Mouse (Mus musculus): ENCODE data around the gene Rangrf. TPM values are rescaled to one million over a fixed set of nuclear protein-coding genes. Genes with fewer than 3 reads are reported as not detected.
"Not testable (repeated sequence)": the region's sequence is repeated elsewhere in the genome, so short reads cannot be mapped to it uniquely, and the experiment has no call there.

Gene Rangrf
- total RNA-seq, 1 experiment from 2014 or later: 2.4 TPM

DNA sequence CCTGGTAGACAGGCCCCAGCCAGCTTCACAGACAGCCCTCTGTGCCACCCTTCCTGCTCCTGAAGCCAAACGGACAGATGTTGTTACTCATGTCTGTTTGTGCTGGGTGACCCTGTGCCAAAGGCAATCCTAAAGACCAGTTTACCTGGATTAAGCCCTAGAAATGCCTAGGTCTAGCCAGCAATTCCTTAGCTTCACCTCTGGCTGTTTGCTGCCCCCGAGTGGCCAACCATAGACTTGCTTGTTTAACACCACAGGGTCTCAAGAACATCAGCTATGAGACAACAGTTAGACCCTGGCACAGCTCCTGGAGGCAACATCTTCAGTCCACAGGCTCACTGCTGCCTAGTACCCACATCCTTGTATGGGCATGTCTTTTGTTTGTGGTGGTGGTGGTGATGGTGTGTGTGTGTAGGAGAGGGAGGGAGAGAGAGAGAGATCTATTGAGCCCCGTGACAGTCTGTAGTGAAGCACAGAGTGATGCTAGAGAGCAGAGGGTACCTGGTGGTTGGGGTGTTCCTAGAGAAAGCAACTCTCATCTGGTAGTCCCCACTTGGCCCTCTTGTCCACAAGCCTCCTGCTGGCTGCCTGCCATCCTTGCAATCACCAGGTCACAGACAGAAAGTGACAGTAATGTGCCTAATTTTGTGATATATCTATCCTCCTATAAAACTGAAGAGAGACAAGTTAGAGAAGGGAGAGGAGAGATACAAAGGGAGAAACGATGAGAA is 7.8 kb upstream of the Rangrf start:
- peak; percentile 71 for ATAC-seq (ENCODE audit: extremely low read depth, insufficient number of reproducible peaks, low FRiP score, poor library complexity, severe bottlenecking)

GRCm38 (mm10) chr11:68980919-68981318 is 5.9 kb upstream of the Rangrf start:
- ATAC-seq (ENCODE audit: extremely low read depth, insufficient number of reproducible peaks, low FRiP score, poor library complexity, severe bottlenecking): no peak

GRCm38 (mm10) chr11:68979320-68979733 is 4.3 kb upstream of the Rangrf start:
- no peak for ATAC-seq (ENCODE audit: extremely low read depth, insufficient number of reproducible peaks, low FRiP score, poor library complexity, severe bottlenecking)

GRCm38 (mm10) chr11:68975601-68976000 is 616 bp upstream of the Rangrf start:
- ATAC-seq (ENCODE audit: extremely low read depth, insufficient number of reproducible peaks, low FRiP score, poor library complexity, severe bottlenecking): no peak

DNA sequence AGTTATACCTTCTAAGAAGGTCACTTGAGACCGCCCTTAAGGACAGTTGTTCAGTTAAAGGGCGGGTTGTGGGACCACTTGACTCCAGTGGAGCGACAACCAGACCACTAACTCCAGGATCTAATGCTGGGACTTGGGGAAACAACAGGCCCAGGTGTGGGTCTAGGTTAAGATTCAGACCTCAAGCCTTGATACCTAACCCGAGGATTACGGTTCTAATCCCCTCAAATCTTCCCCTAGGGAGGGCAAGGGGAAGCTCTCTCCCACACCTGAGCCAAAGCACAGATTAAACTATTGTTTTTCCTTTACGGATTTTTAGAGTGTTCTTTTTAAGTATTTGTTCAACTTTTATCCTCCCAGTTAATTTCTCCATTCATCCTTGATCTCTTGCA is 930 bp downstream of the Rangrf start:
- ATAC-seq (ENCODE audit: extremely low read depth, insufficient number of reproducible peaks, low FRiP score, poor library complexity, severe bottlenecking): no peak

DNA sequence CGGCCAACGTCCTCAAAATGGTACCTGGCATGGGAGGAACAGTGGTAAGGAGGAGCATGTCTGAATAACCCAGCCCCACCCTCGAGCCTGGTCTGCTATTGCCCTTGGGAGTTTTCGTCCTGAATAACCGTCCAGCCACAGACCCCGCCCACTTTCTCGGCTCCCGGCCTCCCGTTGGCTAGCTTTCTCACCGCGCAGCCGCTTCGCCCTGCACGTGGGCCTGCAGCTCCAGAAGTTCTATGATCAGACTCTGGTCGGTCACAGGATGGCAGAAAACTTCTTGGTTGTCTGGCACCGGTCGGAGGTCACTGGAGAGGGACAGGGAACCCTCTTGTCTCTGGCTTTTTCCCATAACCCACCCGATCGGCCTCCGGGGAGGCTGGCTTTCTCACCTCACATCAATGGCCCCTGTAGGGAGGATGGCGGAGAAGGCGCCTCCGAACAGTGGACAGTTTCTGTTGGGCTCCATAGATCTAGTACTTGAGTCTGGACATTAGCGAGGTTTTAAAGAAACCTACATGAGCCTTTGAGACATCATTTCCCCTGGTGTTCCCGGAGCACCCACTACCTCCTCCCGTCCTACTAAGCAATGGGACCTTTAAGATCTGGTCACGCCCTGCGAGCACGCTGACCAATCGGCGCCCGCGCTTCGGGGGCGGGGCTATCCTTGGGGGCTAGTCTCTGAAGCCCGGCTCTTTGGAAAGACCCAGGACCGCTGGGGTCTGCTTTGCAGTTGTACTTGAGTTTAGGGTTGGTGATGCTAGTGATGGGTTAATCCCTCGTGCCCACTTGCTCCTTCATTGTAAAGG is 1.5 kb downstream of the Rangrf start:
- peak; percentile 26 for ATAC-seq (ENCODE audit: extremely low read depth, insufficient number of reproducible peaks, low FRiP score, poor library complexity, severe bottlenecking)

DNA sequence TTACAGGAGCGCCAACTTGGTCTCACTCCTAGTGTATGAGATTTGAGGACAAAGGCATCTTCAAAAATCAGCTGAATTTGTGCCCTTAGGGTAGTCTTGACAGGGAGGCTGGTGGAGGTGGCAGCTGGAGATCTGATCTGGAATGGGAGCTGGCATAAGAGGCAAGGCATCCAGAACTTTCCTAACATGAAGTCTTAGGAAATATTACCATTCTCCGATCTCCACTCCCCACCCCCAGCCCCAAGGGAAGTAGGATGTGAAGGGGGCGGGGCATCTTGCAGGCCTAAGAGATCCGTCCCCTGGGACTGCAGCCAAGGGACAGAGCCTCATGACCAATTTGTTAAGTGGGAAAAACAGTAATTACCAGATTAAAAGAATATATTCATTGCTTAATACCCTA is 4.8 kb downstream of the Rangrf start:
- no peak for ATAC-seq (ENCODE audit: extremely low read depth, insufficient number of reproducible peaks, low FRiP score, poor library complexity, severe bottlenecking)

DNA sequence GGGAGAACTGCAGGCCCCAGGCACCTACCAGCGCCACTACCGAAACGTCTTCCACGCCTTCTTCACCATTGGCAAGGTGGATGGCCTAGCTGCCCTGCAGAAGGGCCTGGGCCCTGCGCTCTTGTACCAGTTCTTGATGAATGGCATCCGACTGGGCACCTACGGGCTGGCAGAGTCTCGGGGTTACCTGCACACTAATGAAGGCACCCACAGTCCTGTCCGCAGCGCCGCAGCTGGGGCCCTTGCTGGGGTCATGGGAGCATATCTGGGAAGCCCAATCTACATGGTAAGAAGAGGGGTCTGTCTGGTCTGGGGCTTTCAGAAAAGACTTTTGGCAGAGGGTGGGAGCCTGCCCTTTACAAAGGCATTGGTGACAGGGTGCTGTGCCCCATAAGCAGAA is 6.2 kb downstream of the Rangrf start:
- no peak for ATAC-seq (ENCODE audit: extremely low read depth, insufficient number of reproducible peaks, low FRiP score, poor library complexity, severe bottlenecking)

DNA sequence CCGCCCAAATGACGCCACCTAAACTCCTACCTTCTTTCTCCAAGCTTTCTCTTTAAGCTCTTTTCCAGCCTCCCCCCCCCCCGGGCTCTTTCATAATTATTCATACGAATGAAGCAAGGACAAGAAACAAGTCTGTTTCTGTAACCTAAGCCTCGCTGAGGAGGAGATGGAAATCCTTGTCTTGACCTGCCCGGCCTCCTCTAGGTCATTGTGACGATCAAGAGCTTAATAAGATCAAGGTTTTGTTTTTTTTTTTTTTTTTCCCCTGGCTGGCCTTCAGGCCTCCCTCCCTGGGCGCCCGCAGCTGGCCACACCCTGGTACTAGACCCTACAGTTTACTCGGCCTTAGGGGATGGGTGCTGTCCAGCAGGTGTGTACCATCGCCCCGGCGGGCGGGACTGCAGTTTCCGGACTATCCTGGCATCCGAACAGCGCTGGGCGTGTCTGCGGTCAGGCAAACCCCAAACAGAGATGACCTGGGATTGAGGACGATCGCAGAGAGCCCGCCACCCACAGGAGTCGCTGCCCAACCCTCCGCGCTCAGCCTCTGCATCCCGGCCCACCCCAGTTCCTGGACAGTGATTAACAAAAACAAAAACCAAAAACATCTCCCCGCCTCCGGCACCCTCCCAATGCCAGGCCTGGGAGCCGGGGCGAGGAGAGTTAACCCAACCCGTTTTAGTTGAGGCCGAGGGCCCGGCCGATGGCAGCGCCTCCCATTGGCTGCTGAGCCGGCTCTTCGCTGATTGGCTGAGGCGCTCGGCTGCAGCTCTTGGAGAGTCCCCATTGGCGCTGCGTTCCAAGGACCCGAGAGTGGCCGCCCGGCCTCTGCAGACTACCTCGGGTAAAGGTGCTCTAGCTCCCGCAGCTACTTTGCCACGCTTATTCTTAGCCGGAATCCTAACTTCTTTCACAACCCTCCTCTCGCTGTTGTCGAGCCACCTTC is 7.4 kb downstream of the Rangrf start, which contains the start of gene Slc25a35:
Slc25a35 (plus strand) TSS at position 795 of the 946 bp plus-strand sequence.
- peak; percentile 82 for ATAC-seq (ENCODE audit: extremely low read depth, insufficient number of reproducible peaks, low FRiP score, poor library complexity, severe bottlenecking)

DNA sequence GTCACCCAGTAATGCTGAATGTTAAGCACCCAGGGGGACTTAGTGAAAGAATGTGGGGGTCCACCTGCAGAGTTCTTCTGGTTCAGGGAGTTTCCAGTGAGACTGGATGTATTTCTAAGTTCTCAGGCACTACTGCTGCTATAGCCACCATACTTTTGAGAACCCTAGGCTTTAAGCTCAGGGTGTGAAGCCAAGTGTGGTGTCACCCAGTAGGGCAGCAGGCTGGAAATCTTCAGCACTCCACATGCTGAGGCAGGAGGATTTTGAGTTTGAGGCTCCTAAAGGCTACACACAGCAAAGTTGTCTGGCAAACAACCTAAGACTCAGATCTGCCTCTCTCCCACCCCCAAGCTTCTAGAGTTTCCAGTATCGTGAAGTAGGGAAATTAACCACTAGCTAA is 8.4 kb downstream of the Rangrf start:
- no peak for ATAC-seq (ENCODE audit: extremely low read depth, insufficient number of reproducible peaks, low FRiP score, poor library complexity, severe bottlenecking)

DNA sequence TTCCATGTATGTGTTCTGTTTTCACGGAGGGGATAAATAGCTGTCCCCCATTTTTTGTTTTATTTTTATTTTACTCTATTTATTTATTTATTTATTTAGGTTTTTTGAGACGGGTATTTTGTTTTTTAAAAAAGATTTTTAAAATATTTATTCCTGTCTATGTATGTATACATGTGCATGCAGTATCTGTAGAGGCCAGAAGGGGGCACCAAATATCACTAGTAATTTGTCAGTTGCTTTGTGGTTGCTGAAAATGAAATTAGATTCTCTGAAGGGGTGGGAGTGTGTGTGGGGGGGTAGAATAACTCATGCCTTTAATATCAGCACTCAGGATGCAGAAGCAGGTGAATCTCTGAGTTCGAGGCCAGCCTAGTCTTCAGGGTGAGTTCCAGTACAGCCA is 9.1 kb downstream of the Rangrf start:
- ATAC-seq (ENCODE audit: extremely low read depth, insufficient number of reproducible peaks, low FRiP score, poor library complexity, severe bottlenecking): peak; percentile 66

DNA sequence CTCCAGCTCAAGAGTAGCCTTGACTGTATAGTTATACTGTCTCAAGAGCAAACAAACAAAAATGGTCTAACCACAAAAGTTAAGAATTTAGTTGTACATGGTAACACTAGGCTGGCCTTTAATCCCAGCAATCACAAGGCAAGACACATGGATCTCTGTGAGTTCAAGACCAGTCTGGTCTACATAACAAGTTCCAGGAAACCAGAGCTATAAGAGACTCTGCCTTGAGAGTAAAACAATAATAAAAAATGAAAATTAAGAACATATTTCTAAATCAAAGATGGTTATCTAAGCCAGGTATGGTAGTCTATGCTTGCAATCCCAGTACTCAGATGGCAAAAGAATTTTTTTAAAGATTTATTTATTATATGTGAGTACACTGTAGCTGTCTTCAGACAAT is 9.9 kb downstream of the Rangrf start:
- no peak for ATAC-seq (ENCODE audit: extremely low read depth, insufficient number of reproducible peaks, low FRiP score, poor library complexity, severe bottlenecking)

- no peak for ATAC-seq (ENCODE audit: extremely low read depth, insufficient number of reproducible peaks, low FRiP score, poor library complexity, severe bottlenecking)
Observed at GRCm38 (mm10) chr11:68963405-68963804, 11.6 kb downstream of the Rangrf start.

DNA sequence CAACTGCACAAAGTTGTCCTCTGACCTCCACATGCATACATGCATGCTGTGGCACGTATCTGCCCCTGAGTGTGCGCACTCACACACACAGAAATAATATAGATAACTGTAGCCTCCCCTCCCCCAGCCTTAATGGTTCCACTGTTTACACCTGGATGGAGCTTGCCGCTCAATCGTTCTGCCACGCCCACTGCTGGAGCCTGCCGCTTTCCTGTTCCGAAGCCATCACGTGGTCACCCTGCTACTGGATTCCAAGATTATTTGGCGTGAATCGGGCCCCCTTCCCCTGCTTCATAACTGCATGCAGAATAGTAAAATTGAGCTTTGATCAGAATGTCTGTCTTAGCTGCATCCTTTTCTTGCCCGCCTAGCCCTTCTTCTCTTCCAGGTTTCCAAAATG is 12.8 kb downstream of the Rangrf start:
- not testable (repeated sequence) for ATAC-seq (ENCODE audit: extremely low read depth, insufficient number of reproducible peaks, low FRiP score, poor library complexity, severe bottlenecking)

- ATAC-seq (ENCODE audit: extremely low read depth, insufficient number of reproducible peaks, low FRiP score, poor library complexity, severe bottlenecking): no peak
Observed at GRCm38 (mm10) chr11:68961596-68961995, 13.4 kb downstream of the Rangrf start.

GRCm38 (mm10) chr11:68957971-68958370 is 17.0 kb downstream of the Rangrf start:
- no peak for ATAC-seq (ENCODE audit: extremely low read depth, insufficient number of reproducible peaks, low FRiP score, poor library complexity, severe bottlenecking)

GRCm38 (mm10) chr11:68957308-68957707 is 17.7 kb downstream of the Rangrf start, which contains the start of gene Arhgef15:
Arhgef15 (minus strand) TSS chr11:68957480.
- ATAC-seq (ENCODE audit: extremely low read depth, insufficient number of reproducible peaks, low FRiP score, poor library complexity, severe bottlenecking): no peak

DNA sequence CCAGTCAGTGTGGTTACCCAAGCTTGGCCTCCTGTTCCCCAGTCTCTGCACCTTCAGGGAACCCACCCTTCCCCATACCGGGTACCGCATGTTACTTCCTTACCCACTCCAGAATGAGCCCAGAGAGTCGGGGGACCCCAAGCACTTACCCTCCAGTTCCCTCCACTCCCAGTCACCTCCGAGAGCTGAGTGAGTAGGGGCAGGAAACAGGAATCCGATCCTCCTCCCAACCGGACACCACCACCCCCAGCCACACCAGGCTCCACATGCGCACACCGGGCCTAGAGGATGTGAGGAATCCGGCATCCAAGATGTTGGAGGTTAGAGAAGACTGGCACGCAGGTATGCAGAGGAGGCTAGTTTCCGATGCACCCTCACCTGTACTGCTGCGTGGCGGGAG is 18.3 kb downstream of the Rangrf start:
- ATAC-seq (ENCODE audit: extremely low read depth, insufficient number of reproducible peaks, low FRiP score, poor library complexity, severe bottlenecking): no peak

DNA sequence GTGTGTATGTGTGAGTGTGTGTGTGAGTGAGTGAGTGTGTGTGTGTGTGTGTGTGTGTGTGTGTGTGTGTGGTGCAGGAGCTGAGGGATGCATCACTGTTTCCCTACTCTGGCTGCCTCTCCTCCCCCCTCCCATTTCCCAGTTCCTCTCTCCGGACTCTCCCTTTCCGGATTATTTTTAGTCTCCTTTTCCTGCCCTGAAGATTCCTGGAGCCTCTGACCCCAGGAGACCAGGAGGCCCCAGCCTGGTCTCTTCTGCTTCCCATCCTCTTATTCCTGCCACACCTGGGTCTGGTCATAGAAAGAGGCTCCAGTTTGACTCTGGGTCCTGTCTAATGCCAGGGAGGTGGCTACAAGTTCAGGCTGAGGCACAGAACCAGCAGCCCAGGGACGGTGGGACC is 18.9 kb downstream of the Rangrf start:
- no peak for ATAC-seq (ENCODE audit: extremely low read depth, insufficient number of reproducible peaks, low FRiP score, poor library complexity, severe bottlenecking)

All from neutrophil, adult 5-6 weeks (primary cell).